Mouse (Mus musculus) intestine, postnatal 0 days (tissue): ENCODE measurements at regions not wholly inside any gene's neighbourhood (a gene's known extent, or its start where the extent isn't known, plus 50 kb on each side); places are given as distances from the start of the nearest gene placed in this dataset.

ENCODE experiments used
- ATAC-seq: fragments of 200-750 bp; cut with Nextera tagmentation; 2 replicates; pipeline ENCODE4 v1.8.0; 2017; ENCODE audit warnings: mild to moderate bottlenecking, moderate TSS enrichment, moderate library complexity
- H3K27ac ChIP-seq: fragments of 300-500 bp; sonication (generic); 2 replicates; pipeline ENCODE4 v1.5.1; 2014; ENCODE audit warnings: mild to moderate bottlenecking, low read depth, low read length, moderate library complexity
- H3K27me3 ChIP-seq: fragments of 300-500 bp; sonication (generic); replicated peaks from 2 replicates; pipeline ENCODE4 v1.6.1; 2014; ENCODE audit warnings: low read length, mixed read lengths; ENCODE audit not compliant: control insufficient read depth, insufficient read depth
- H3K36me3 ChIP-seq: fragments of 300-500 bp; sonication (generic); 2 replicates; pipeline ENCODE4 v1.6.1; 2014; ENCODE audit warnings: mild to moderate bottlenecking, moderate library complexity; ENCODE audit not compliant: control insufficient read depth, insufficient read depth
- H3K4me1 ChIP-seq: fragments of 300-500 bp; sonication (generic); replicated peaks from 2 replicates; pipeline ENCODE4 v1.6.1; 2014; ENCODE audit warnings: antibody characterized with exemption, low read length, mixed read lengths; ENCODE audit not compliant: control insufficient read depth, insufficient read depth
- H3K4me2 ChIP-seq: fragments of 300-500 bp; sonication (generic); replicated peaks from 2 replicates; pipeline ENCODE4 v1.6.1; 2014; ENCODE audit warnings: low read depth, mild to moderate bottlenecking, moderate library complexity
- H3K4me3 ChIP-seq: fragments of 300-500 bp; sonication (generic); 2 replicates; pipeline ENCODE4 v1.5.1; 2014; ENCODE audit warnings: low read depth, low read length
- H3K9ac ChIP-seq: fragments of 300-500 bp; sonication (generic); 2 replicates; pipeline ENCODE4 v1.6.1; 2014; ENCODE audit warnings: mild to moderate bottlenecking, low read depth, low read length
- H3K9me3 ChIP-seq: fragments of 300-500 bp; sonication (generic); 2 replicates; pipeline ENCODE4 v1.6.1; 2016; ENCODE audit warnings: mixed run types; ENCODE audit not compliant: control insufficient read depth
- CTCF ChIP-seq: sonication (generic); IDR thresholded peaks from 2 replicates; pipeline ENCODE4 v1.5.1; 2016; ENCODE audit warnings: low read depth, mild to moderate bottlenecking, control low read depth, antibody characterized with exemption, moderate library complexity
- WGBS: fragments of 180-500 bp; shearing (Covaris S2); extraction: QIAGEN DNeasy Blood & Tissue Kit; methylation state at CpG from one replicate; pipeline ENCODE4 v1.1.7; 2014; 5-methylcytosine and 5-hydroxymethylcytosine counted together

GRCm38 (mm10) chr10:3649983-3650382, 90.2 kb upstream of the Plekhg1 start:
- H3K27me3 ChIP-seq, result no peaks in the 10 kb centered on the region
- no peak for ATAC-seq
- H3K4me3 ChIP-seq, result no peak overlapping the region
- H3K9me3 ChIP-seq, result no peaks in the 10 kb centered on the region
- H3K9ac ChIP-seq, result no peak overlapping the region
- H3K4me2 ChIP-seq, result no peak overlapping the region
- H3K36me3 ChIP-seq, result no peaks in the 10 kb centered on the region
- no peak overlapping the region for H3K27ac ChIP-seq
- 48% methylated on average over 1 of the region's 1 CpGs for WGBS
- no peak for TF ChIP-seq CTCF
- H3K4me1 ChIP-seq, result no peaks in the 10 kb centered on the region

DNA sequence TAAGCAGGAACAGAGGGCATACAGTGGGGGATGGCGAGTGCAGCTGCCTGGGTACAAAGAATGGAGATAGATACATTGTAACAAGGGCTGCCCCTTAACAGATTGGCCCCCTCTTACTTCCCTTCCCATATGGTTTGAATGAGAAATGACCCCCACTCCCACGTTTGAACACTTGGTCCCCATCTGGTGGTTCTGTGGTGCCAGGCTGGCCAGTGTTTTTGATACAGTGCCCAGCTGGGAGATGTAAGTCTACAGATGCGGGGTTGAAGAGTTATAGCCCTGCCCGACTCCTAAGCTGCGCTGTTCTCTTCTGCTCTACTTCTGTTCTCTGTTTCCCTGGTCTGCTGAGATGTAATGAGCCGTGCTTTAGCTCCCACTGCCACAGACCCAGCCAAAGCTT, 89.6 kb upstream of the Plekhg1 start:
- Histone ChIP-seq H3K4me1 (no peaks in the 10 kb centered on the region), H3K27me3 (no peaks in the 10 kb centered on the region), H3K9ac (no peak overlapping the region), H3K36me3 (no peaks in the 10 kb centered on the region), H3K27ac (no peak overlapping the region), H3K4me3 (no peak overlapping the region), H3K9me3 (no peaks in the 10 kb centered on the region), H3K4me2 (no peak overlapping the region)
- TF ChIP-seq CTCF, result no peak
- ATAC-seq, result no peak
- 75% methylated on average over 6 of the region's 6 CpGs for WGBS

DNA sequence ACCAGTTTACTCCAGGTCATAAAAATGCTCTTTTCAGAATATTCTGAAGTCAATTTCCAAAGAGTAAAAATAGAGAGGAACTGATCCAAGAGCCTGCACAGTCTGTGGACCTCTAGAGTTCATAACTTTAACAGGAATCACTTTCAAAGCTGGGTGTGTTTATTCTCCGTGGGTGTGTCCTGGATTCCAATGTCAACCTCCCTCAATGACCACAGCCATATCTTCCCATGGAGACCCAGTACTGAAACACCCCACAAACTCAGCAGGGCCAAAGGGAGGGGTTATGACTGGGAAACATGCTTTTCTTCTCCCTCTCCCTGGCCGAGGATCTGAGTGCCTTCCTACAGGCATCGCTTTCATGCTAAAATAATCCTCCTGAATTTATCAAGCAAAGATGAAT, 87.6 kb upstream of the Plekhg1 start:
- TF ChIP-seq CTCF, result no peak
- Histone ChIP-seq H3K4me2 (no peak overlapping the region), H3K27ac (no peak overlapping the region), H3K36me3 (no peaks in the 10 kb centered on the region), H3K27me3 (no peaks in the 10 kb centered on the region), H3K4me1 (no peaks in the 10 kb centered on the region), H3K9ac (no peak overlapping the region), H3K4me3 (no peak overlapping the region), H3K9me3 (no peaks in the 10 kb centered on the region)
- no peak for ATAC-seq
- WGBS, result 49% methylated on average over 3 of the region's 3 CpGs

- H3K27ac ChIP-seq, result no peak overlapping the region
- TF ChIP-seq CTCF, result no peak
- WGBS, result 98% methylated on average over 3 of the region's 3 CpGs
- H3K9ac ChIP-seq, result no peak overlapping the region
- H3K4me2 ChIP-seq, result no peak overlapping the region
- H3K36me3 ChIP-seq, result no peaks in the 10 kb centered on the region
- H3K27me3 ChIP-seq, result no peaks in the 10 kb centered on the region
- no peak for ATAC-seq
- no peak overlapping the region for H3K4me3 ChIP-seq
- H3K9me3 ChIP-seq, result no peaks in the 10 kb centered on the region
- H3K4me1 ChIP-seq, result no peaks in the 10 kb centered on the region
Measured at GRCm38 (mm10) chr10:3656081-3656480, 84.1 kb upstream of the Plekhg1 start.

DNA sequence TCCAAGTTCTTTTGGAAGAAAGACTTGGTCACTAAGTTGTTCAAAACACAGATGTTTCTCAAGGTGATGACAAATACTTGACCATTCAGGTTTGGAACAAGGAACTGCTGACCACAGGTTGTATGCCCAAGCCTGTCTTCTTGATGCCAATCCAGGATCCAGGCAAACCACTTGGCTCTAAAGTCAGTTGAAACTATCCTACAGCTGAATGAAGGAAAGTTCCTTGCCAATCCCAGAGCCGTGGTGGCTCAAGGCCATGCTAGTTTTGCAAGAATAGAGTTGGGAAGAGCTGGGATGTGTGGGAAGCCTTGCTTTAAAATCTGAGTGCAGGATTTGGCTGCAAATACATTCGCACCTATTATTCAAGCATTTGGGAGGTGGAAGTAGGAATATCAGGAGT, 78.0 kb upstream of the Plekhg1 start:
- WGBS, result 89% methylated on average over 2 of the region's 2 CpGs
- no peak overlapping the region for H3K27ac ChIP-seq
- H3K9me3 ChIP-seq, result no peaks in the 10 kb centered on the region
- no peak overlapping the region for H3K4me2 ChIP-seq
- no peak overlapping the region for H3K9ac ChIP-seq
- H3K4me1 ChIP-seq, result no peaks in the 10 kb centered on the region
- no peak for ATAC-seq
- no peak overlapping the region for H3K4me3 ChIP-seq
- H3K27me3 ChIP-seq, result no peaks in the 10 kb centered on the region
- H3K36me3 ChIP-seq, result no peaks in the 10 kb centered on the region
- no peak for TF ChIP-seq CTCF

GRCm38 (mm10) chr10:3662571-3662970, 77.6 kb upstream of the Plekhg1 start:
- WGBS, result 68% methylated on average over 1 of the region's 1 CpGs
- H3K36me3 ChIP-seq, result no peaks in the 10 kb centered on the region
- H3K27ac ChIP-seq, result no peak overlapping the region
- H3K27me3 ChIP-seq, result no peaks in the 10 kb centered on the region
- H3K4me3 ChIP-seq, result no peak overlapping the region
- no peak overlapping the region for H3K4me2 ChIP-seq
- TF ChIP-seq CTCF, result no peak
- no peaks in the 10 kb centered on the region for H3K9me3 ChIP-seq
- H3K9ac ChIP-seq, result no peak overlapping the region
- ATAC-seq, result no peak
- no peaks in the 10 kb centered on the region for H3K4me1 ChIP-seq

GRCm38 (mm10) chr10:3663296-3663695, 76.9 kb upstream of the Plekhg1 start:
- H3K9ac ChIP-seq, result no peak overlapping the region
- no peaks in the 10 kb centered on the region for H3K27me3 ChIP-seq
- no peak overlapping the region for H3K4me3 ChIP-seq
- no peak for TF ChIP-seq CTCF
- no peaks in the 10 kb centered on the region for H3K9me3 ChIP-seq
- no peaks in the 10 kb centered on the region for H3K4me1 ChIP-seq
- no peak overlapping the region for H3K27ac ChIP-seq
- ATAC-seq, result no peak
- no peaks in the 10 kb centered on the region for H3K36me3 ChIP-seq
- H3K4me2 ChIP-seq, result no peak overlapping the region
